In genomic region chr7:92558744-92559143, GRCm38 (mm10) we compare ENCODE assay signal across 23 mouse cellular contexts. TPM values are rescaled to one million over a fixed set of nuclear protein-coding genes. Genes with fewer than 3 reads are reported as not detected.
DNase-seq lines count a peak whose midpoint lies in the region; ATAC-seq lines count a peak whose summit lies in the region.
"Had no signal": no experiment of that assay in that cellular context is flagged by ENCODE, and none has a peak within 500 bp of the region (broad histone marks: within the 10 kb centered on the region; RNA-seq: fewer than 3 reads in every experiment).

No protein-coding gene starts in this region.

- H3K9ac ChIP-seq in liver, embryonic 11.5 days (ENCODE audit: low read depth, low read length) = no peak overlapping the region
- H3K9ac ChIP-seq in liver, embryonic 15.5 days = no peak overlapping the region
- H3K9ac ChIP-seq in neural tube, embryonic 15.5 days (replicated peaks) = no peak overlapping the region
- H3K9ac ChIP-seq: embryonic facial prominence, embryonic 15.5 days; forebrain, embryonic 12.5 days; hindbrain, embryonic 12.5 days had no signal

- no peak overlapping the region for H3K4me2 ChIP-seq in liver, embryonic 11.5 days
- peak overlapping the region; percentile 21; the same call in 1 of the 2 replicates for H3K4me2 ChIP-seq in liver, embryonic 15.5 days
- no peak overlapping the region for H3K4me2 ChIP-seq in neural tube, embryonic 15.5 days
- H3K4me2 ChIP-seq: embryonic facial prominence, embryonic 15.5 days; forebrain, embryonic 12.5 days; hindbrain, embryonic 12.5 days had no signal

- WGBS in liver, embryonic 11.5 days = 71% methylated on average over 2 of the region's 2 CpGs
- 33% methylated on average over 2 of the region's 2 CpGs for WGBS in liver, embryonic 15.5 days (ENCODE audit: insufficient replicate concordance)
- WGBS in neural tube, embryonic 15.5 days = 92% methylated on average over 2 of the region's 2 CpGs

- H3K4me3 ChIP-seq in liver, embryonic 11.5 days (ENCODE audit: low read depth, low read length) = no peak overlapping the region
- H3K4me3 ChIP-seq in liver, embryonic 15.5 days (replicated peaks) = no peak overlapping the region
- H3K4me3 ChIP-seq in neural tube, embryonic 15.5 days (replicated peaks) = no peak overlapping the region
- H3K4me3 ChIP-seq: embryonic facial prominence, embryonic 15.5 days; forebrain, embryonic 12.5 days; gastrocnemius, adult 2 months; hindbrain, embryonic 12.5 days had no signal

- H3K9me3 ChIP-seq in liver, embryonic 11.5 days (ENCODE audit: control insufficient read depth, low read length) = no peaks in the 10 kb centered on the region
- H3K9me3 ChIP-seq in liver, embryonic 15.5 days (replicated peaks) = no peaks in the 10 kb centered on the region
- H3K9me3 ChIP-seq in neural tube, embryonic 15.5 days (replicated peaks) = no peaks in the 10 kb centered on the region
- H3K9me3 ChIP-seq: embryonic facial prominence, embryonic 15.5 days; forebrain, embryonic 12.5 days; hindbrain, embryonic 12.5 days had no signal

- peak; percentile 78 for ATAC-seq in liver, embryonic 11.5 days (replicated peaks; ENCODE audit: low FRiP score)
- ATAC-seq in erythroid progenitor cell, adult 5-6 weeks (replicated peaks; ENCODE audit: low FRiP score, poor library complexity, severe bottlenecking) = peak; percentile 81
- ATAC-seq in liver, embryonic 15.5 days (ENCODE audit: insufficient read depth) = peak; percentile 74
- peak; percentile 82 for ATAC-seq in megakaryocyte-erythroid progenitor cell, adult 5-6 weeks (replicated peaks; ENCODE audit: low FRiP score, low TSS enrichment, poor library complexity, severe bottlenecking)
- ATAC-seq in neural tube, embryonic 15.5 days (ENCODE audit: low FRiP score) = no peak
- ATAC-seq: activated CD4-positive, CD25-positive, alpha-beta regulatory T cell, adult 4 months; hindbrain, embryonic 16.5 days; Patski had no signal

- H3K4me1 ChIP-seq in liver, embryonic 11.5 days (replicated peaks; ENCODE audit: control insufficient read depth, insufficient read depth, low read length) = no peaks in the 10 kb centered on the region
- H3K4me1 ChIP-seq in liver, embryonic 15.5 days (replicated peaks) = peaks cover 39% of the 10 kb centered on the region
- peaks cover 9% of the 10 kb centered on the region for H3K4me1 ChIP-seq in neural tube, embryonic 15.5 days

- no peaks in the 10 kb centered on the region for H3K36me3 ChIP-seq in liver, embryonic 11.5 days (ENCODE audit: control insufficient read depth, insufficient read depth, low read length)
- no peaks in the 10 kb centered on the region for H3K36me3 ChIP-seq in liver, embryonic 15.5 days (replicated peaks)
- no peaks in the 10 kb centered on the region for H3K36me3 ChIP-seq in neural tube, embryonic 15.5 days
- H3K36me3 ChIP-seq: embryonic facial prominence, embryonic 15.5 days; forebrain, embryonic 12.5 days; hindbrain, embryonic 12.5 days had no signal

- no peak overlapping the region; the same call in 1 of the 2 replicates for H3K27ac ChIP-seq in liver, embryonic 11.5 days (ENCODE audit: low read depth, low read length)
- H3K27ac ChIP-seq in liver, embryonic 15.5 days (replicated peaks) = peak overlapping the region; percentile 65
- H3K27ac ChIP-seq in neural tube, embryonic 15.5 days (replicated peaks) = no peak overlapping the region
- H3K27ac ChIP-seq: embryonic facial prominence, embryonic 15.5 days; forebrain, embryonic 12.5 days; gastrocnemius, adult 2 months; hindbrain, embryonic 12.5 days had no signal

- no peaks in the 10 kb centered on the region for H3K27me3 ChIP-seq in liver, embryonic 11.5 days (replicated peaks; ENCODE audit: control insufficient read depth, insufficient read depth, low read length)
- H3K27me3 ChIP-seq in liver, embryonic 15.5 days = no peaks in the 10 kb centered on the region
- H3K27me3 ChIP-seq in neural tube, embryonic 15.5 days (replicated peaks) = no peaks in the 10 kb centered on the region
- H3K27me3 ChIP-seq: embryonic facial prominence, embryonic 15.5 days; forebrain, embryonic 12.5 days; hindbrain, embryonic 12.5 days; Patski had no signal

- DNase-seq in liver, embryonic 11.5 days (ENCODE audit: low spot score) = no peak
- DNase-seq in liver = no peak
- no peak for DNase-seq in urinary bladder, adult 2 months (ENCODE audit: low spot score)
- DNase-seq in layer of hippocampus, adult 11-12 months (ENCODE audit: low spot score) = no peak
- DNase-seq: adrenal gland, postnatal 14 days; cerebellum, adult 2 months; cerebellum, postnatal 10 days; embryo, embryonic 11 days; gastrocnemius, adult 2 months; gastrocnemius, postnatal 36 days; heart, postnatal 10 days; heart, postnatal 4 days had no signal

RNA-seq across cellular contexts. Expression of gene Ccdc90b, which starts 2.2 kb away (rescaled TPM):
- 31.2 and 31.7 TPM in 2 replicates for polyA plus RNA-seq in liver, embryonic 11.5 days (2014; fragmentation: Nextera tagmentation; extraction: Ambion mirVana)
- total RNA-seq in erythroid progenitor cell, adult 5-6 weeks (2015; ENCODE audit: low replicate concordance) = 3.2 and 8.4 TPM in 2 replicates
- total RNA-seq in erythroid progenitor cell, adult 5-6 weeks (2017; ENCODE audit: low replicate concordance) = 2.3 and 2.8 TPM in 2 replicates
- polyA plus RNA-seq in liver, embryonic 15.5 days (2015; fragmentation: Nextera tagmentation; extraction: Ambion mirVana) = 10.8 and 13.3 TPM in 2 replicates
- 19.8 and 22.7 TPM in 2 replicates for total RNA-seq in megakaryocyte-erythroid progenitor cell, adult 5-6 weeks (2014; fragmentation: Nextera tagmentation)
- total RNA-seq in megakaryocyte-erythroid progenitor cell, adult 5-6 weeks (2017) = 28.7 and 46.2 TPM in 2 replicates
- 31.4 and 37.3 TPM in 2 replicates for polyA plus RNA-seq in urinary bladder, adult 2 months (2012; rRNA removed)
- polyA plus RNA-seq in neural tube, embryonic 15.5 days (2015; fragmentation: Nextera tagmentation; extraction: Ambion mirVana) = 51.0 and 52.0 TPM in 2 replicates
- total RNA-seq: MEL had no signal
